Mouse (Mus musculus) lung, postnatal 10 days (tissue): ENCODE data around the gene Efna5.
A peak's percentile ranks its signal among the peaks of the same experiment; 100 is the strongest.

Source experiments
- DNase-seq: peaks from one replicate; pipeline ENCODE4 v3.0.0; 2021

The Efna5 gene

DNA sequence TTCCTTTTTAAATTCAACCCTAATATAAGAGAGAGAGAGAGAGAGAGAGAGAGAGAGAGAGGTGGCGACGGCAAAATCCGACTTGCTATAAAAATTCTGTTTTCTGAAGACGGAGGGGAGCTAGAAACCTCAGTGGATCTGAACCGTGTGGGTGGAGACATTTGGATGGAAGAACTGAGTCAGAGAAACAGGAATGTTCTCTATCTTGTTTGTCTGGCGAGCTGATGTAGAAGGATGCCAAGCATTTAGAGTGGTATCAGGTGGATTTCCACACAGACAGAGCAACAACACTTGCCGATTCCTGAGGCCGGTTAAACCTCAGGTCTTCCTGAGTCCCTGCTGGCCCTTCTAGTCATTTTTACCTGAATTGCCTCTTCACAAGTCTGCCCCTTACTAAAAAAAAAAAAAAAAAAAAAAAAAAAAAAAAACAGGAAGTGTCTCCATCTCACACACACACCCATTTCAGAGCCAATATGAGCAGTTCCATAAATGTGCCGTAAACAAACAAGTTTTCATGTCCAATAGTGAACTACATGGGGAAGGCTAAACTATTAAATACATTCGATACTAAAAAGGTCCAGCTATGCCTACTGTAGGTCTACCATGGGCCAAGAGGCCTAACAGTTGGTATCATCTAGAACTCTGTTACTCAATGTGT is 231.7 kb downstream of the Efna5 start:
- DNase-seq = peak; percentile 21

DNA sequence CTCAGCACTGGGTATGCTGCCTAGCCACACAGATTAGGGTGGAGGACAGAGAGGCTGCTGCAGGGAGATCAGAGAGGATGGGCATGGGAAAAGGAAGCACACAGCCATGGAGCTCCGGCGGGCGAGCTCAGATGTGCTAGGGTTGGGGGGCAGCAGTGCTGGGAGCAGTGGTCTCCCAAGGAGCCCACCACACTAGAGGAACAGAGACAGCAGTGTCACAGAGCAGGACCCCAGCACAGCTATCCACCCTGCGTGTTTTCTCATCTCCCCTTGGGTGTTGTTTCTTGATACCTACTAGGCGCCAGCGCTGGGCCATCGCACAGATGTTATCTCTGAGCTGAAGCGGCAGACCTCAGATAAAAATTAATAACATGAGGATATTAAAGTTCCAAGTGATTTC is 234.3 kb downstream of the Efna5 start:
- DNase-seq = no peak

DNA sequence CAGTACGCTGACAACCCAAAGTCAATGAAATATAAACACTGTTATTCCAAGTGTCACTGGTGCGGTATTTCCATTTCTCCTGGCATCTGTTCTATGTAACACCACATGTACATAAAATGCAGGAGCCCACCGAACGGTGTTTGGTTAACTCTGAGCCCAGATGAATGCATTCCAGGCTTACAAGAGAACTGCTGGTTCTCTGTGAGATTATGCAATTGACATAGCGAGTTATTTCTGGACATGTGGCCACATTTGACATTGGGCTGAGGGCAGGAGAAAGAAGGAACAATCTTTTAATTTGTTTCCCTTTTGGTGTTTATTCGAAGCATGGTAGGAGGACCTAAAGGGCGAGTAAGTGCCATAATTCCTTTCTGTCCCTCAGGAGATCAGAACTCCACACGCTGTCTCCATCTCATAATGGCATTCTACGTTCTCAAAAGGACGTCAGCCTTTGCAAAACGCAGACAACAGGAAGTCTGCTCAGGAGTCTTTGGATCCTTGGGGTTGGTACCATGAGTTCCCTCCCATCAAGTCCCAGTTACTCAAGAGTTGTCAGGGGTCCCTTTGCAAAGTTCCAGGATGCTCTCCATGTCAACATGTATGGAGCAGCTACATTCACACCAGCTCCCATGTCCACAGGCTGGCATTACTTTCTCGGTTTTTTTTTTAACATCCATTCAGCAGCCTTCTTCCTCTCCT is 238.5 kb downstream of the Efna5 start:
- DNase-seq = no peak

DNA sequence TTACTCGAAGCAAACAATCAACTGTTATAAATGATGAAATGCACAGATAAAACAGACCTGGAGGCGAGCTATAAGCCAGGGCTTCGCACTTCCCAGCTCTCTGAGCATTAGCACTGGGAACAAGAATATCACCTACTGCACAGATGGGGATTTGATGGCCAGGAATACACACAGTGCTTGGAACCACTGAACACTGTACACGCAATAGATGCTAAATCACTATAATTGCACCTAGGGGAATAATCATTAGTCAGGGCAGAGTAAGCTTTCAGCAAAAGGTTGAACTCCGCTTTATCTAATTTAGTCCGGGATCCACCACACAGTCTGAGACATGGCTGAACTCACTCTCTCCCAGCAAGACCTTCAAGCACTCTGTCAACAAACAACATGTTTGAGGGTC is 240.5 kb downstream of the Efna5 start:
- no peak for DNase-seq

GRCm38 (mm10) chr17:62636896-62637295 is 244.2 kb downstream of the Efna5 start:
- no peak for DNase-seq

GRCm38 (mm10) chr17:62634937-62635336 is 246.2 kb downstream of the Efna5 start:
- DNase-seq = no peak

GRCm38 (mm10) chr17:62628474-62628873 is 252.6 kb downstream of the Efna5 start:
- no peak for DNase-seq

DNA sequence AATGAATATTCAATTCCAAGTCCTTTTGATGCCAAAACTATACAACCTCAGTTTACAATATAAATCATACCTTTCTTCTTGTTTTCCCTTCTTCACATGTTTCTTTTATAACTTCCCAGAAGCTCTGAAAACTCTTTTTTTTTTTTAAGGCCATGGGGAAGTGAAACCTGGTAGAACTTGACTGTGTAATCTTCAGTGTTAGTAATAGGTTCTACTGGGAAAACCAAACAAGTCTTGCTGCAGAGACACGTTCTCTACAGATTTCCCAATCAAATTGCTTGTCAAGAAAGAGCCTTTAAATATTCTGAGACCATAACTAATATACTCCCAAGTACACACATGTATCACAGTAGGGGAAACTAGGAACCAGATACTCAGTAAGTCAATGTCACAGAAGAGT is 253.6 kb downstream of the Efna5 start:
- no peak for DNase-seq

- DNase-seq = no peak
Measured at GRCm38 (mm10) chr17:62625646-62626020, 255.5 kb downstream of the Efna5 start.

- no peak for DNase-seq
Measured at GRCm38 (mm10) chr17:62624804-62625645, 256.1 kb downstream of the Efna5 start.

- DNase-seq = no peak
Measured at GRCm38 (mm10) chr17:62623224-62623623, 257.9 kb downstream of the Efna5 start.

- no peak for DNase-seq
Measured at GRCm38 (mm10) chr17:62622481-62622880, 258.6 kb downstream of the Efna5 start.

DNA sequence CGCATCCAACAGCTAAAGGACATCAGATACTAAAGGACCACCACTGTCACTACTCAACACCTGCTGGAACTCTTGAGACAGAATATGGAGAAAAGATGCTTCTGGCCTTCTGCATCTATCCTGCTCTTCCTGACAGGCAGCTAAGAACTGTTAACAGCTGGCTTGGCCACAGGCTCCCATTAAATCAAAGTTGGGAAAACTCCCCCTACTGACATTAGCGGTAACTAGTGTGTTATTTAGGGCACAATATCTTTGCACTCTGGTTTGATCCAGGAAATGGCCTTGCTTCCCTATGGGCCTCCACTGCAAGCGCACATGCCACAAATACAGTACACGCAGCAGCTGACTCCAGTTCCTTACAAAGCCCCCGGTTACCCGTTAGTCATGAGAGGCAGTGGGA is 266.0 kb downstream of the Efna5 start:
- no peak for DNase-seq

DNA sequence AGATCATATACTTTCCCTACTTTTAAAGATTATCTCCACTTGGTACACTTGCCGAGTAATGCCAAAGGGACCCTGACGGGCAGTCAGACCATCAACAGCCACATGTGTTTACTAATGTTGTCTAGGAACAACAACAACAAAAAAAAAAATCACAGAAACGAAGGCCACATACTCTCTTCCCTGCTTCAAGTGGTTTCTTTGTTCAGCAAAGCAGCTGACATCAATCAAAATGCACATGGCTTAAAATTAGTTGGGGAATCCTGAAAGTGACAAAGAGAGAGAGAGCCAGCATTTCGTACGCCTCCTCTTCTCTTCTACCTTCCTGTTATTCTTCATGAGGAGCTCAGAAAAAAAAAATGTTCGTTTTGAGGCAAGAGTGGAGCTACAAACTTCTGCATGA is 266.4 kb downstream of the Efna5 start:
- DNase-seq = no peak

DNA sequence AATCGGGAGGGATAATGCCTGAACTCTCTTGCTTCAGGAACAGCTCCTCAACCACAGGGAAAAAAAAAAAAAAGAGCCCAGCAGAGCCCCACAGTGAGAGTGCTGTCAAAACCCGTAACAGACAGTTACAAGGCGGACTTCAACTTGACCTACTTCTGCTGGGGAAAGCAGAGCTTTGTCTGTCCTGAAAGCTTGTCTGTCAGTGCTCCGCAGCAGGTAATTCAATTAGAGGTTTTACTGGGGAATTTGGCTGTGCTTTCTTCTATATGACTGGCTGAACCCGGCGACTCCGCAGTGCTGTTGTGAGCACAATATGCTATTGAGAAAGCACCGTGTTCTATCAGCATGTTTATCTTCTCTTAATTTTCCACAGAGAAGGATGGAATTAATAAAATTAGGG is 266.9 kb downstream of the Efna5 start:
- no peak for DNase-seq

GRCm38 (mm10) chr17:62613232-62613631 is 267.9 kb downstream of the Efna5 start:
- DNase-seq = no peak

- no peak for DNase-seq
Measured at GRCm38 (mm10) chr17:62608145-62608544, 273.0 kb downstream of the Efna5 start.

DNA sequence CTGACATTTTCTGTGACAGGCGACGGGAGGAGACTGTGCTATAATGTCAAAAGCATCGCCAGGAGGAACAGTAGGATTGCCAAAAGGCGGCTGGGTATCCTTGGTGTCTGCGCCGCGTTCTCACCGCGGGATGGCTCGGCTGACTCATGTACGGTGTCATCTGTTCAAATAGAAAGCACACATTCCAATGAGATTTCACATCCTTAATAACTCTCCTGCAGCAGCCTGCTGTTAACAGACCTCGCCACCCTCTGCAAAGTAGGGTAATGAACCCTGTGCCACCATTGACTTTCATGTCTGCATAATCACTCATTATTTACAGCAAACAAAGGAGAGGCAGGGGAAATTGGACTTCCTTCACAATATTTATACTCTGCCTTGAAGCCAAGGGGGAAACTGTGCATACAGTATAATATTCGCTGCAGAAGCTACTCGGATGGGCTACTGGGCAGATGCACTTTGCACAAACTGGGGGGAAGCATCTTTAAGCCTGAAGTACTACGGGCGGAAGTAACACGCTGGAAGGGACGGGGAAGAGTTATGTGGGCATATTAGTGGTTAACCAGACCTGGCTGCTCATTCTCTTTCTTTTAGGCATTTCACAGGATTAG is 273.7 kb downstream of the Efna5 start:
- no peak for DNase-seq

DNA sequence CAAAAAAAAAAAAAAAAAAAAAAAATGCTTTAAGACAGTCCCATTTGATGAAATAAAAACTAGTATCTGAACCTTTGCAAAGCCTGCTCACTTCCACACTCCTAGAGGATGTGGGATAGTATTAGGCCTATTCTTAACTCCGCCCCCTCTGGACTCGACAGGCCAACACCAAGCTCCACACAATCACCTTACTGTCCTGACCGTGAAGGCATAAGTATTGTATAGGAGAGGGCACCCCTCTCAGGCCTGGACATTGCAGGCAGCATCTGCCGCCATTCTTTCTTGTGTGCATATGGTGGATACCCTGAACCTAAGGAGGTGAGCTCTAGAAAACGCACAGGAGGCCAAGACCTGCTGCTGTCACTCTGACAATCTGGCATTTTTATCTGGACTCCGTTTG is 274.4 kb downstream of the Efna5 start:
- no peak for DNase-seq

GRCm38 (mm10) chr17:62604309-62604708 is 276.8 kb downstream of the Efna5 start:
- DNase-seq = no peak

DNA sequence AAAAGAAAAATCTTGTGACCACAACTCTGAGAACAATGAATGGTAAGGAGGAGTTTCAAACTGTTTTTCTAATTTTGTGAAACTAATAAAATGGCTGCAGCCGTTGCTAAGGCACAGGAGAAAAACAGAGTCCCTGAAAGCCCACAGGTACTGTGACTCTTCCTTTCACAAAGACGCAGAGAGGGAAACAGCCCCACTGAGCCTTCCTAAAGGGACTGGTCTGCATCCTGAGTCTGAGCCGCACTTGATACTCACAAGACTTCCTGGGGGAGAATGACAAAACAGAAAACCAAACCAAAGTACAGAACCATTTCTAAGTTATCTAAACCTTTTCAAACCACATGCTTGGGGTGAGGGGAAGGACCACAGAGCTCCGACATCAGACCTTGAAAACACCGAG is 277.5 kb downstream of the Efna5 start:
- no peak for DNase-seq

DNA sequence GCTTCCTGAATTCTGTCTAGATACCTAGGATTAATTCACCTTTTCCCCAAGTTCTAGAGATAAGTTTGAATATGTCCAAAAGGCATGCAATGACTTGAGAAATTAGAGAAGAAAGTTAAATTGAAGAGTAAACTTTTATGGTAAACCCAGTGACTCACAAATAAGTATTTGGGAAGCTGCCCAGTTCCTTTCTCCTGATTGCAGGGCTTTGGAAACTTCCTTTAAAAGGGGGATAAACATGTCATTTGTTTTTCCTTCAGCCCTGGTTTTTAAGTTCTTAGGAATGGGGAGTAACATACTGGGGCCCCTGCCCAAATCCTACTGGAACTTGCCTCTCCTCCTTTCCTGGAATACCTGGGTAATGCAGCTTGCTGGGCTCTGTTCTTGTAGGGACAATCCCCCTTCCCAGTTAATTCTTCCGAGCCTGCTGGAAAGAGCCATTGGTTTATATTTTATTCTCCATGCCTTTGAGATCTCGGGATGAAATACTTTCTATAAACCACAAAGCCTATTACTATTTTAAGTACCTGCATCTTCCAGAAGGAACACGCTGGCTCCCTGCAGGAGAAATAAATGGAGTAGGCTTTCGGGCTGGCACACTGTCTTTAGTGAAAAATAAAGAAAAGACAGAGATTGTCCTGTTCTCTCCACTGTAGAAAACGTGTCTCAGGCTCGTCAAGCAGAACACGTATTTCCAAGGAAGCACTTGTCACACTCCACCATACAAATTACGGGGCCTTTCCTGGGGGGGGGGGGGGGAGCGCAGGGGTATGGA is 282.2 kb downstream of the Efna5 start:
- no peak for DNase-seq
